Mouse (Mus musculus) kidney, adult 2 months (tissue): ENCODE results near the gene Zfp651. TPM values are rescaled to one million over a fixed set of nuclear protein-coding genes. Genes with fewer than 3 reads are reported as not detected.

Source experiments
- DNase-seq: peaks from one replicate; pipeline ENCODE4 v3.0.0; 2021
- H3K27ac ChIP-seq: fragments of 200-500 bp; 2 replicates; pipeline ENCODE4 v1.5.1; 2012; ENCODE audit warnings: low read depth, low read length, control low read depth, inconsistent platforms; ENCODE audit not compliant: insufficient read depth
- H3K27me3 ChIP-seq: fragments of 200-500 bp; replicated peaks from 2 replicates; pipeline ENCODE4 v1.6.1; 2012; ENCODE audit warnings: mild to moderate bottlenecking, moderate library complexity, low read length, inconsistent platforms; ENCODE audit not compliant: control insufficient read depth, insufficient read depth
- H3K36me3 ChIP-seq: fragments of 200-500 bp; 2 replicates; pipeline ENCODE4 v1.6.1; 2012; ENCODE audit warnings: mild to moderate bottlenecking, moderate library complexity, low read length, inconsistent platforms; ENCODE audit not compliant: control insufficient read depth, insufficient read depth
- H3K4me1 ChIP-seq: fragments of 200-500 bp; 2 replicates; pipeline ENCODE4 v1.6.1; 2011; ENCODE audit warnings: low read length; ENCODE audit not compliant: control insufficient read depth, insufficient read depth
- H3K4me3 ChIP-seq: fragments of 200-500 bp; 2 replicates; pipeline ENCODE4 v1.5.1; 2011; ENCODE audit warnings: mild to moderate bottlenecking, low read depth, low read length, control low read depth; ENCODE audit not compliant: insufficient read depth
- CTCF ChIP-seq: fragments of 200-500 bp; conservative IDR thresholded peaks from 2 replicates; pipeline ENCODE4 v1.5.1; 2011; ENCODE audit warnings: low read depth, mild to moderate bottlenecking, control low read depth, low read length, moderate library complexity, mixed read lengths; ENCODE audit not compliant: insufficient read depth, insufficient read length
- POLR2A ChIP-seq: fragments of 200-500 bp; IDR thresholded peaks from one replicate; pipeline ENCODE4 v1.6.1; 2011; ENCODE audit warnings: low read depth, low read length, control low read depth
- WGBS: fragments of 180-500 bp; shearing (Covaris S2); methylation state at CpG from one replicate; pipeline ENCODE4 v1.1.7; 2018; 5-methylcytosine and 5-hydroxymethylcytosine counted together
- polyA plus RNA-seq: library from polyadenylated mRNA; depleted of rRNA; stranded (reverse); fragments of >200 nt; gene quantifications from 2 replicates; pipeline ENCODE4 v1.2.3, GENCODE M21; 2012

Zfp651 gene
- polyA plus RNA-seq, 1 experiment = 25.4 TPM

- H3K27ac ChIP-seq = no peak overlapping the region
These were observed 19.0 kb downstream of the Zfp651 start for GRCm38 (mm10) chr9:121778066-121778624.

GRCm38 (mm10) chr9:121784801-121785200 is 25.7 kb downstream of the Zfp651 start:
- WGBS = 83% methylated on average over 12 of the region's 12 CpGs
- Histone ChIP-seq H3K4me1 (no peaks in the 10 kb centered on the region), H3K27ac (no peak overlapping the region), H3K27me3 (no peaks in the 10 kb centered on the region), H3K4me3 (no peak overlapping the region), H3K36me3 (no peaks in the 10 kb centered on the region)
- TF ChIP-seq POLR2A = no peak
- TF ChIP-seq CTCF = no peak
- no peak for DNase-seq

More at GRCm38 (mm10) chr9:121778066-121778624, 19.0 kb downstream of the Zfp651 start:
- DNase-seq = no peak
- H3K4me1 ChIP-seq = no peaks in the 10 kb centered on the region
- TF ChIP-seq CTCF (no peak), POLR2A (no peak)
- H3K36me3 ChIP-seq = no peaks in the 10 kb centered on the region
- H3K27me3 ChIP-seq = no peaks in the 10 kb centered on the region
- WGBS = 15% methylated on average over 54 of the region's 54 CpGs
- no peak overlapping the region for H3K4me3 ChIP-seq

- Histone ChIP-seq H3K4me3 (no peak overlapping the region), H3K27me3 (no peaks in the 10 kb centered on the region), H3K4me1 (no peaks in the 10 kb centered on the region), H3K36me3 (no peaks in the 10 kb centered on the region), H3K27ac (no peak overlapping the region)
- TF ChIP-seq POLR2A (no peak), CTCF (no peak)
- WGBS = 87% methylated on average over 8 of the region's 8 CpGs
- no peak for DNase-seq
These were observed 26.1 kb downstream of the Zfp651 start for GRCm38 (mm10) chr9:121785261-121785660.

GRCm38 (mm10) chr9:121786359-121786758 is 27.2 kb downstream of the Zfp651 start:
- Histone ChIP-seq H3K27me3 (no peaks in the 10 kb centered on the region), H3K36me3 (no peaks in the 10 kb centered on the region), H3K4me3 (no peak overlapping the region), H3K27ac (no peak overlapping the region), H3K4me1 (no peaks in the 10 kb centered on the region)
- no peak for DNase-seq
- 74% methylated on average over 2 of the region's 2 CpGs for WGBS
- TF ChIP-seq CTCF (no peak), POLR2A (no peak)

GRCm38 (mm10) chr9:121791206-121791605 is 32.1 kb downstream of the Zfp651 start:
- no peaks in the 10 kb centered on the region for H3K36me3 ChIP-seq
- H3K27me3 ChIP-seq = no peaks in the 10 kb centered on the region
- 0 out of 2 replicates have a peak overlapping the region, but pooled peaks have one; percentile 2 for H3K27ac ChIP-seq
- peak; percentile 67 for DNase-seq
- TF ChIP-seq CTCF = no peak
- TF ChIP-seq POLR2A = no peak
- WGBS = 10% methylated on average over 5 of the region's 5 CpGs
- H3K4me1 ChIP-seq = no peaks in the 10 kb centered on the region
- no peak overlapping the region for H3K4me3 ChIP-seq

- H3K27ac ChIP-seq = 0 out of 2 replicates have a peak within 1 kb of the TSS, but pooled peaks have one; percentile 2
- no peaks in the 10 kb centered on the region for H3K27me3 ChIP-seq
- H3K4me3 ChIP-seq = peak within 1 kb of the TSS; percentile 11
- H3K4me1 ChIP-seq = no peaks in the 10 kb centered on the region
- WGBS = 29% methylated on average over 24 of the region's 24 CpGs
- no peaks in the 10 kb centered on the region for H3K36me3 ChIP-seq
- DNase-seq = peak; percentile 46
- TF ChIP-seq POLR2A (no peak), CTCF (no peak)
These were observed 32.8 kb downstream of the Zfp651 start, which contains the start of gene Hhatl for GRCm38 (mm10) chr9:121791757-121792521. Gene Hhatl (minus strand): TSS chr9:121792507.

GRCm38 (mm10) chr9:121794972-121795539 is 35.9 kb downstream of the Zfp651 start:
- Histone ChIP-seq H3K4me1 (no peaks in the 10 kb centered on the region), H3K36me3 (no peaks in the 10 kb centered on the region), H3K27me3 (no peaks in the 10 kb centered on the region), H3K4me3 (no peak overlapping the region), H3K27ac (no peak overlapping the region)
- TF ChIP-seq CTCF = no peak
- TF ChIP-seq POLR2A = no peak
- WGBS = 52% methylated on average over 1 of the region's 1 CpGs
- peak; percentile 59 for DNase-seq
